Mouse (Mus musculus) erythroblast, embryonic 14.5 days (primary cell): Measurements from ENCODE around the gene Eda.

ENCODE experiments used
- GATA1 ChIP-seq: IDR thresholded peaks from 2 replicates; pipeline ENCODE4 v1.6.1; 2012; ENCODE audit warnings: low read length, inconsistent platforms, mixed read lengths
- TAL1 ChIP-seq: IDR thresholded peaks from 3 replicates; pipeline ENCODE4 v1.6.1; 2012; ENCODE audit warnings: low read length, inconsistent platforms, mixed read lengths

GRCm38 (mm10) chrX:100118362-100118761 is 143.0 kb downstream of the Eda start:
- TF ChIP-seq TAL1, result no peak
- no peak for TF ChIP-seq GATA1
